Mouse (Mus musculus) heart, postnatal 36 days (tissue): ENCODE results near the gene Unc50. TPM values are rescaled to one million over a fixed set of nuclear protein-coding genes. Genes with fewer than 3 reads are reported as not detected.

Source experiments
- DNase-seq, 2 experiments: peaks; one replicate each; pipeline ENCODE4 v3.0.0; 2021 to 2022
- intact Hi-C: fragments of 180-260 bp; cut with DNase I; formaldehyde crosslinking; loops from one replicate; pipeline ENCODE4 v1.15.1; 2025
- total RNA-seq, 2 experiments: library from RNA; stranded (reverse); gene quantifications; 2 replicates each; pipeline ENCODE4 v1.2.3; 2021

Unc50 gene
- total RNA-seq, 2 experiments from 2014 or later = 29.5 to 30.3 TPM

- no peak for DNase-seq
- intact Hi-C loops = no loop called here
These were observed 51.4 kb downstream of the Unc50 start for GRCm38 (mm10) chr1:37481331-37481730.

- no peak for DNase-seq
- intact Hi-C loops = no loop called here
These were observed 54.7 kb downstream of the Unc50 start for GRCm38 (mm10) chr1:37484612-37485011.

DNA sequence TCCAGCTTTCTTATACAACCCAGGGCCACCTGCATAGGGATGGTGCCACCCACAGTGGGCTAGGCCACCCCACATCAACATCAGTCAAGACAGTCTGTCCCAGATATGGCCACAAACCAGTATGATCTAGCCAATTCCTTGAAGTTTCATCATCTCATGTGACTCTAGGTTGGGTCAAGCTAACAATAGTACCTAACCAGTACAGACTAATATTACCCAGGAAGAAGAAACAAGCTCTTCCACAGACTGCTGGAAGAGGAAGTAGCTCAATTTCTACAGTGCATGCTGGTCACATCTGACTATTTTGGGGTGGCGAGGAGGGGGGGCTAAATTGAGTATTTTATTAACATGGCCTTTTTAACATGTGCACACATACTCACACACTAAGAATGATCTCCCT is 56.5 kb downstream of the Unc50 start:
- DNase-seq = no peak
- intact Hi-C loops = no loop called here

- intact Hi-C loops = no loop called here
These were observed 57.1 kb downstream of the Unc50 start for GRCm38 (mm10) chr1:37486994-37487393.

GRCm38 (mm10) chr1:37488531-37488930 is 58.6 kb downstream of the Unc50 start:
- intact Hi-C loops = no loop called here
- no peak for DNase-seq

More at GRCm38 (mm10) chr1:37486994-37487393, 57.1 kb downstream of the Unc50 start:
- DNase-seq = no peak

Other genes with a start within 250 kb of the Unc50 start
- under 1 TPM; 0.86 to 0.87 TPM for gene Cnga3, start 215.7 kb upstream of the Unc50 start, total RNA-seq
- gene Inpp4a, start 130.3 kb upstream of the Unc50 start, total RNA-seq = 10 to 100 TPM; 17.0 to 19.8 TPM
- 100 to 1,000 TPM in 1 of 2 experiments, 10 to 100 TPM in 1; 88.1 to 111 TPM for gene Coa5, start within 50 bp of the Unc50 start, total RNA-seq
- gene Mgat4a, start 110.9 kb downstream of the Unc50 start, total RNA-seq = 10 to 100 TPM; 11.2 to 13.4 TPM